ENCODE assay signal across 9 mouse cellular contexts in the genomic region with DNA sequence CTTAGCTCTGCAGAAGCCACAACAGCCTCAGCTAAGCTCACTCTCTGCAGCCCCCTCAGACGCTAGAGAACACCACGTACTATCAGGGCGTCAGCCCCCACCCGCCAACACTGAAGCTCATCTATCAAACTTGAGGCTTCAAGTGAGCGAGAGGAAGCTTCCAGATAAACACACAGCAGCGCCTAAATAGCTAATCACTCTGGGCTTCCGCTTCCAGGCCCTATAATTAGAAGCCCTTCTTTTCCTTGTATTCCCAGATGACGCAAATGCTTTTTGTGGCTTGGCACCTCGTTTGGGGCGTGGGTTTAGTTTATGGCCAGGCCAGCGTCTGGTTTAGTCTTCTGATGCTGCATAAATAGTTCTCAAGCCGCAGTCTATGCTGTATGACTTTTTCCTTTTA.
A peak's percentile ranks its signal among the peaks of the same experiment; 100 is the strongest.
DNase-seq lines count a peak whose midpoint lies in the region; ATAC-seq and TF ChIP-seq lines count a peak whose summit lies in the region.
"Had no signal": no experiment of that assay in that cellular context is flagged by ENCODE, and none has a peak within 500 bp of the region (broad histone marks: within the 10 kb centered on the region; RNA-seq: fewer than 3 reads in every experiment).

No protein-coding gene starts in this region.

- H3K36me3 ChIP-seq in midbrain, embryonic 14.5 days (ENCODE audit: control insufficient read depth, insufficient read depth, low read length) = no peaks in the 10 kb centered on the region
- H3K36me3 ChIP-seq in midbrain, embryonic 13.5 days = no peaks in the 10 kb centered on the region
- no peaks in the 10 kb centered on the region for H3K36me3 ChIP-seq in intestine, postnatal 0 days (ENCODE audit: control insufficient read depth, insufficient read depth)
- H3K36me3 ChIP-seq: liver, embryonic 15.5 days had no signal

- ATAC-seq in midbrain, embryonic 14.5 days (ENCODE audit: low FRiP score, low TSS enrichment) = no peak
- ATAC-seq in midbrain, embryonic 13.5 days = no peak
- ATAC-seq in intestine, postnatal 0 days = peak; percentile 41; the same call in 1 of the 2 replicates
- ATAC-seq in megakaryocyte progenitor cell, adult 5-6 weeks (replicated peaks; ENCODE audit: poor library complexity) = no peak

- no peak for TF ChIP-seq CTCF in intestine, postnatal 0 days (IDR thresholded peaks at IDR 0.05; ENCODE audit: low read depth)

- H3K27ac ChIP-seq in midbrain, embryonic 14.5 days (replicated peaks; ENCODE audit: low read depth, low read length) = no peak overlapping the region
- H3K27ac ChIP-seq in midbrain, embryonic 13.5 days = no peak overlapping the region
- no peak overlapping the region for H3K27ac ChIP-seq in intestine, postnatal 0 days (ENCODE audit: low read depth, low read length)
- H3K27ac ChIP-seq: liver, embryonic 15.5 days had no signal

- H3K4me2 ChIP-seq in midbrain, embryonic 14.5 days (ENCODE audit: low read length) = no peak overlapping the region
- no peak overlapping the region for H3K4me2 ChIP-seq in midbrain, embryonic 13.5 days (replicated peaks)
- peak overlapping the region; percentile 10; the same call in 1 of the 2 replicates for H3K4me2 ChIP-seq in intestine, postnatal 0 days (replicated peaks; ENCODE audit: low read depth)
- H3K4me2 ChIP-seq: liver, embryonic 15.5 days had no signal

- no peak overlapping the region for H3K9ac ChIP-seq in midbrain, embryonic 14.5 days (replicated peaks; ENCODE audit: low read length)
- no peak overlapping the region for H3K9ac ChIP-seq in midbrain, embryonic 13.5 days (replicated peaks)
- no peak overlapping the region for H3K9ac ChIP-seq in intestine, postnatal 0 days (ENCODE audit: low read depth, low read length)
- H3K9ac ChIP-seq: liver, embryonic 15.5 days had no signal

- H3K9me3 ChIP-seq in midbrain, embryonic 14.5 days (ENCODE audit: control insufficient read depth, low read length) = no peaks in the 10 kb centered on the region
- H3K9me3 ChIP-seq in midbrain, embryonic 13.5 days = no peaks in the 10 kb centered on the region
- H3K9me3 ChIP-seq in intestine, postnatal 0 days (ENCODE audit: control insufficient read depth) = no peaks in the 10 kb centered on the region
- H3K9me3 ChIP-seq: liver, embryonic 15.5 days had no signal

- WGBS in midbrain, embryonic 14.5 days = 66% methylated on average over 12 of the region's 12 CpGs
- WGBS in midbrain, embryonic 13.5 days = 61% methylated on average over 12 of the region's 12 CpGs
- whole genome bisulfite sequencing in intestine, postnatal 0 days = 19% methylated on average over 12 of the region's 12 CpGs

- H3K27me3 ChIP-seq in midbrain, embryonic 14.5 days (ENCODE audit: control insufficient read depth, insufficient read depth, low read length) = no peaks in the 10 kb centered on the region
- no peaks in the 10 kb centered on the region for H3K27me3 ChIP-seq in midbrain, embryonic 13.5 days
- no peaks in the 10 kb centered on the region for H3K27me3 ChIP-seq in intestine, postnatal 0 days (replicated peaks; ENCODE audit: control insufficient read depth, insufficient read depth, low read length)
- H3K27me3 ChIP-seq: liver, embryonic 15.5 days had no signal

- DNase-seq in midbrain, embryonic 14.5 days = peak; percentile 12
- DNase-seq in frontal cortex, postnatal 36 days (ENCODE audit: low spot score in 2 of 2) = peak; percentile 78 to 79
- DNase-seq in left cerebral cortex, adult 9 months (ENCODE audit: low spot score in 2 of 2) = peak; percentile 46 to 78
- peak; percentile 17 for DNase-seq in mesoderm, embryonic 11.5 days (ENCODE audit: low read depth, low spot score)
- DNase-seq in testis, postnatal 10 days (ENCODE audit: low spot score) = no peak

- H3K4me3 ChIP-seq in midbrain, embryonic 14.5 days (replicated peaks; ENCODE audit: low read depth, low read length) = no peak overlapping the region
- H3K4me3 ChIP-seq in midbrain, embryonic 13.5 days (replicated peaks) = no peak overlapping the region
- H3K4me3 ChIP-seq in intestine, postnatal 0 days (ENCODE audit: low read depth, low read length) = no peak overlapping the region
- H3K4me3 ChIP-seq: liver, embryonic 15.5 days had no signal

- H3K4me1 ChIP-seq in midbrain, embryonic 14.5 days (ENCODE audit: control insufficient read depth, insufficient read depth, low read length) = no peaks in the 10 kb centered on the region
- H3K4me1 ChIP-seq in midbrain, embryonic 13.5 days (replicated peaks) = 0 out of 2 replicates have a peak, but pooled peaks cover 4% of the 10 kb centered on the region
- H3K4me1 ChIP-seq in intestine, postnatal 0 days (replicated peaks; ENCODE audit: control insufficient read depth, insufficient read depth, low read length) = no peaks in the 10 kb centered on the region; the same call in 1 of the 2 replicates
- H3K4me1 ChIP-seq: liver, embryonic 15.5 days had no signal
